Mouse (Mus musculus) CD4-positive helper T cell, adult 2 months (primary cell): ENCODE results near the gene Papln.

Experiments used
- DNase-seq: peaks from one replicate; pipeline ENCODE4 v3.0.0-alpha.2; 2012; ENCODE audit warnings: low read depth, missing footprints, low spot score

Papln gene

DNA sequence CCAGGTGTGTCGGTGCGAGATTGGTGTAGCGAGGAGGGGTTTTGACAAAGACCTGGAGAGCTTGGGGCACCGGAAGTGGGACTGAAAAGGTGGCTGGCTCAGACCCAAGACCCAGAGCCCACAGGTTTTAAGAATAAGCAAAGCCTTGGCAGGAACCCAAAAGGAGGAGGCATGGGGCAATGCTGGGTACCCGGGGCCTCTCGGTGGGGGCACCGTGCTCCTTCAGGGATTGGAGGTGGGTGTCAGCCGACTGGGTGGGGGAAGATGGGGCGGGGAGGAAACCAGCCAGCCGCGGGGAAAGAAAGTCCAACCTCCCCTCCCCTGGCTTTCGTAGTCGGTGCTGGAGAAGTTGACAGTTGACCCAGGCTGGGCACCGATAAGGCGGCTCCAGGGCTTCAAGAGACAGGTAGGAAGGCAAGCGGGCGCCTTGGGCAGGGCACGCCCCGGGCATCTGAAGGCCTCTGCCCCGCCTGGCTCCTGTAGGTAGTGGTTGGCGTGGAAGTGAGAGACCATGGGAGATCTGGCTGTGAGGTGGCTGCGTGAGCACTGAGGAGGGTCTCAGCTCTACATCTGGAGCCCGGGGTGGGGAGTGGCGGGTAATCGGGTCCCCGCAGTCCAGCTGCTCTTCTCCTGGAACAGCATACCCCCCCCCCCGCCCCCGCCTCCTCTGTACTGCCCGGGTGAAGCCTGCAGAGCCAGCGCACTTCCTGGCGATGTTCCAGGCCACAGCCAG lies at the start of gene Papln:
Papln (plus strand) TSS at position 324 of the 733 bp plus-strand sequence.
- DNase-seq: peak; percentile 53

DNA sequence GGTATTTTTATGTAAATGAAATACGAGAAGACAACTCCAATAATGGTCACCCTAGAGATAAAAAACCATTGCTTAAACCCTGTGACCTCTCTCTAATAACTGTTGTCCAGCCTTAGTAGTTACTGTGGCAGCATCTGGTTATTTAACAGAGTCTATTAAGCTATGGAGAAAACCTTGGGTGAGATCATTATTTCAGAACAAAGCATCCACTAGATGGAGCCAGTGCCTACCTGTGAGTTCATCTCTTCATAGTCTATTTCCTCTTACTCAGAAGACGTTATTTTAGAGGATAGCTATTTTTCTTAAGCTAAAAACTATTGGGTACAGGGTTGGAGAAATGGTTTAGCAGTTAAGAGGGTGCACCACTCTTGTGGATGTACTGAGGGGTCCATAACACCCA lies 49.7 kb upstream of the Papln start:
- DNase-seq: peak; percentile 45

DNA sequence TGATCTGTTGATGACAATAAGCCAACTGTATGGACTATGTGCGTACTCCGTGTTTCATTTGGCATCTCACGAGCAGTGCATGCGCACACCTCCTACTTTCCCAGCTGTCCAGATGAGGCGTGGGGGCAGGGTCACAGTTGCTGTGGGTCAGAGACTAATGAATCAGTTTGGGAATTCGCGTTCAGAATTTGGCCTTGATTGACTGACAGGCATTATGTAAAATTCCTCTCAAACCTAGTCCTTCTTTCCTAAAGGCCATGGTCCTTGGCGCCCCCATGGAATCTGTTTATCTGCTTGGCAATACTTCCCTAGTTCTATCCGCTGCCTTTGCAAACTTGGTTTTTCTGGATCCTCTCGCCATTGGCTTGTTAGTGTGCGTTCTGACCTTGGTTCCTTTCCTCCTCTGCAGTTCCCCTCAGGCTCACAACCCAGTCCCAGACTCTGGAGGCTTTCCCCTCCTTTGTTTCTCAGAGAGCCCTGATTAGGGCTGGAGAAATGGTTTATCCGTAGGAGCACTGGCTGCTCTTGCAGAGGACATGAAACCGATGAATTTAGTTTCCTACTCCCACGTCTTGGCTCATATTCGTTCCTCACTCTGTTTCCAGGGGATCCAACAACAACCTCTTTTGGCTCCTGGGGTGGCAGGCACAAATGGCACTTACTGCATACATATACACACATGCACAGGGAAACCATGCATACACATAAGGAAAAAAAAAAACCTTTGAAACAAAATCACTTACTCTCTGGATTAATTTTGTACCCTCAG lies 46.8 kb upstream of the Papln start:
- DNase-seq: no peak

DNA sequence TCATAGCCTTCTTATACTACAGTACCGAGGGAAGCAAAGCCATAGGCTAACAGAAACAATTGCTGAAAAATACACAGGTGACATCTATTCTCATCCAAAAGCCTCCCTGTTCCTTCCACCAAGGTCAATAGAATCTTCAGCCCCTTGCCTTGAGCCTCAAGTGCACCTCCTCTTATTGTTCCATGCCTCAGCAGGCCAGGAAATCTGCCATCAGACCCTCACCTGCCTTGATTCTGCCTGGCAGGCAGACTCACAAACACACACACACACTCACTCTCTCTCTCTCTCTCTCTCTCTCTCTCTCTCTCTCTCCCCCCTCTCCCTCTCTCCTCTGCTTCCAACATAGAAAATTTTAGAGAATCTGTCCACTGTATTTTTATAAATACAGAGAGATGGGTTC lies 44.0 kb upstream of the Papln start:
- no peak for DNase-seq

DNA sequence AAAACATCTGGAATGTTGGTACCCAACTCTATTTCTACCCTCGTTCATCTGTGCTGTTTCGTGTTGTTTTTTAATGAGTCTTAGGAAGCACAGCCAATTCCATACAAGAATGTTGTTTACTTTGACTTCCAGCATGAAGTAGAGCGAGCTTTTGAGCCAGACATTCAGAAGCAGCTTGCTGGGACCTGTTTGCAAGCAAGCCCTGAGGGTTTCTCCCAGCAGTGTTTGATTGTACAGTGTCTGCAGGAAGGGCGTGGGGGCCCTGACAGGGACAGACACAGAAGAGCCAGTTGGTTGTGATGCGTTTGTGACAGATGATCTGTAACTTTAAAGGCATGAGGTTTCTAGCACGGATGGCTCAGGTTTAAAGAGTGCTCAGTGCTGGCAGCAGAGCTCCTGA lies 42.2 kb upstream of the Papln start:
- no peak for DNase-seq

DNA sequence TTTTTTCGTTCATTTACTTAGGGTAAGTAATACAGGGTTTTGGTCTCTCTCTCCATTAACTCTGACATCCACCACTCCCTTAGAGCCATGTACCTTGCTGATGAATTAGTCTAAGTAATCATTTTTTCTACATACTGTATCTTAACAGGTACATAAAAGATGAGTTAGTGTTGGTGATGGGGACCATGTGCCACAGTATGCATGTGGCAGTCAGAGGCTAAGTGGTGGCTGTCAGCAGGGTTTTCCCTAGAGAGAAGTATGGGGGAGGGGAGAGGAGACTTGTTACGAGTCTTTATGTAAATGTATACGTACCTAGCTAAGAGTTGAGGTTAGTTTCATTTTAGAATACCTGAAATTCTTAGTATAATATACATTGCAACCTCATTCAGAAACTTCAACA lies 40.4 kb upstream of the Papln start:
- DNase-seq: no peak

DNA sequence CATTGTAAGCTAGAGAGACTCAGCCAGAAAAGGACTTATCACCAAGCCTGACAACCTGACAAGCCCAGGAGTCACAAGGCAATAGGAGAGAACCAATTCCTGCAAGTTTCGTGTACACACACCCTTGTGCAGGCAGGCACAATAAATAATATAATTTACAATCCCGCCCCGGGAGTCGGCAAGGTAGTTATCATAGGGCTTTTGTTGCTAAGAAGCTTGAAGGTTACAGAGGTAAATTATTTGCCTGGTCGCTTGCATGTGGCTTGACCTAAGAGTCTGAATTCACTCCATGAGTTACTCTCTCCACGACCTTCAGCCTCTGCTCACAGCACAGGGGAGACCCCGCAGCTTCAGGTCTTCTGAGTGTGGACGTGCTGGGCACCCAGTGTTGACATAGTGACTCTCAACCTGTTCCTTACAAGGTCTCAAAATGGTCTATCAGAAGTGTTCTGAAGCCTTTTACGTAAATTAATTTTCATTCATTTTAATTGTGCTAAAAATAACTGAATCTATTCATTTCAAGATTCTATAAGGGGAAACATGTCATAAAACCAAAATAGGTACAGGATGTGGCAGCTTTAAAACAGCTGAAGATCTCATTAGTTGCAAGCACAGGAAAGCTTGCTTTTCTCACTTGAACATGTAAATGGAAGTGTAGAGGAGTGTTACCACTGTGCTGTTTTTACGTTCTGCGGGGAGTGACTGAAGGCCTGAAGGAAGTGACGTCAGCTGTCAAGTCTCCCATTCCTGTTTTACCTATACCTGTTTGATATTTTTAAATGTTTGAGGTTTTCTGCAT lies 36.7 kb upstream of the Papln start:
- no peak for DNase-seq

DNA sequence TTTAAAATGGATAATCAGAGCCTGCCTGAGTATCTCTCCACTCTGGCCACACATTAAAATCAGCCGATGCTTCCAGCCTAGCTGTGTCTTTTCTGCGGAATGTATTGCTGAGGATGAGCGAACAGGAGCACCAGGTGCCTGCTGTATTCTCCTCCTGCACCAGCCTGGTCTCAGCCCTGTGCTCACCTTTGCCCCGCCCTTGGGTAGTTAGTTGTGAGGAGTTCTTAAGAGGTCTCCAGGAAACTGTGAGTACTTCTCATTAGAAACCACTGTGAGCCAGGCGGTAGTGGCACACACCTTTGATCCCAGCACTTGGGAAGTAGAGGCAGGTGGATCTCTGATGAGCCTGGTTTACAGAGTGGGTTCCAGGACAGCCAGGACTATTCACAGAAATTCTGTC lies 31.2 kb upstream of the Papln start:
- no peak for DNase-seq

DNA sequence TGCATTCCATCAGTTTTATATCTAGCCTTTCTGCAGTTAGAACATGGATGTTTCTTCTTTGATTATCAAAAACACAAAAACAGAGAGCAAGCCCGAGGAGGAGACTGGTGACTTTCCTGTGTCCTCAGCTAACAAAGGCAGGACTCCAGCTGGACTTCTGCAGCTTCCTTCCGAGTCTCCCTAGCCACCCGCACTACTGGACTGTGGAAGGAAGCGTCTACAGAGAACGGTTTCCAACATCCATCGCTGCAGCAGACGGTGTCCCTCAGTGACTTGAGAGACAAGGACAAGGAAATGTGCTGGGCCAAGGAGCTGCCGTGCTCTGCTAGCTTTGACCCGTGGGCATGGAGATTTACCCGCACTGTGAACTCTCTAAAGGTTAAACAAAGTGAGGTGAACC lies 29.4 kb upstream of the Papln start:
- DNase-seq: no peak

DNA sequence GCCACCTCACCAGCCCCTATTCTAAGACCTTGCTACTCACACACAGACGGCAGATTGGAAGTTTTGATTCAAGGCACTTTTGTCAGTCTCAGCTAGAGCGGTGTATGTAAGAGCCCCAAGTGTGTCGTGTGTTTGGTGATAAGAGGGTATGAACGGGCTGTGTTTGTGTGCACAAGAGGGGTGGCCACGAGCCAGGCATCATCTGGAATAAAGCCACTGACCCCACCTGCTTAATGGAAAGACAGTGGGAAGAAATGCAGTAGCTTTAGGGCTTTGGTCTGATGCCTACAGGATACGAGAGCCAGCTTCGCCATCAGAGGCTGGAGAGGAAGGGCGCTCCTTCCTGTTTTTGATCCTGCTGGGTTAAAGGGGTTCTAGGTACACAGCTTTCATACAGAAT lies 27.2 kb upstream of the Papln start:
- no peak for DNase-seq

DNA sequence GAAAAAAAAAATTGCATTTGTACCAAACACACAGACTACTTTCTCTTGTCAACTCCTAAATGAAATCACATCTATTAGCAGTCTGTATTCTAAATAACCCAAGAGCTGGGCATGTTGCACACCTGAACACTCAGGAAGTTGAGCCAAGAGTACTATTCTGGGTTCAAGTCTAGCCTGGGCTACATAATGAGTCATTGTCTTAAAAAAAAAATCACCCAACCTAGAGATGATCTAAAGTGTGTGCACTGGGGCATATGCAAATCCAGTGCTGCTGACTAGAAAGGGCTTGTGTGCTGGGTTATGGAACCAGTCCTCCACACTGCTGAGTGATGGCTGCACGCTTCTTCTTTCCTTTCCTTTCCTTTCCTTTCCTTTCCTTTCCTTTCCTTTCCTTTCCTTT lies 24.8 kb upstream of the Papln start:
- DNase-seq: no peak

DNA sequence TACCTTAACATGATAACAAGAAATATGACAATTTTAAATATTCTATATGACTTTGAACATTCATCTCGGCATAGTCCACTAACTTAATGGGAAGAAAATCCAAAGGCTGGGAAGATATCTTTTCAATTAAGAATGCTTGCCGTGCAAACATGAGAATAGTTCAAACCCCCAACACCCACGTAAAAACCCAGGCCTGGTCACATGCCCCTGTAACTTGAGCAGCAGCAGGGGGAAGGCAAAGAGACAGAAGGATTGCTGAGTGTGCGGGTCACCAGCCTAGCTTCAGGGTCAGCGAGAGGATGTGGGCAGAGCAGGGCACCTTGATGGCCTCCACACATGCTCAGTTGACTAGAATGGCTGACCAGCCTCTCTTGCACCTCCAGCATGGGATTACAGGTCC lies 21.7 kb upstream of the Papln start:
- DNase-seq: no peak

DNA sequence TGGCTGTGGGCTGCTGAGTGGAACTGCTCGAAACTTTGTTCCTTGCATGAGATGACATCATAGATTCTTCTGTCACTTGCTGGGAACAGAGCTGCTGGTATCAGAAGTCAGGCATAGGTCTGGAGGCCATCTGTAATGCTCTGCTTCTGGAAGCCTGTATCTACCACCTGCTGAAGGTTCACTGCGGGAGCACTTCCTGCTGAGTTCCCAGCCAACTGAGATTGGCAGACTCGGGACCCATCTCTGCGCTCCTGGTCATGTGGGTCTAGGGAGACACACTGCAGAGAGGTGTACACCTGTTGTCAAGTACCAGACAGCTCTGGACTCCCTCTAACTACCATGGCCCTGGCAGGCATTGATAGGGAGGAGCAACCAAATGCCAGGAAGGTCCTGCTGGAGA lies 20.6 kb upstream of the Papln start:
- no peak for DNase-seq

DNA sequence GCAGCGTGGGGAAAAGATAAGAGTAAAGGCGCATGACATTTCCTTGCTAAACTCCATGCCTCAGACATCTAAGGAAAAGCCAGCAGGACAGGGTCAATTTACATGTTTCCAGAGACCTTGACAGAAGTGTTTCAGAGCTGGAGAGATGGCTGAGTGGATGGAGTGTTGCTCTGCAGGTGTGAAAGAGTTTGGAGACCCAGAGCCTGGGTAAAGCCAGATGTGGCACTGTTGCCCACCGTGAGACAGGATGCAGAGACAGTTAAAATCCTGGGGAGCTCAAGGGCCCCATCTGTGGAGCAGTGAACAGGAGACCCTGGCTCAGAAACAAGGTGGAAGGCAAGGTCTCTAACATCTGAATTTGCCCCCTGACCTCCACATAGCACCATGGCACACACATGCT lies 19.7 kb upstream of the Papln start:
- DNase-seq: no peak

DNA sequence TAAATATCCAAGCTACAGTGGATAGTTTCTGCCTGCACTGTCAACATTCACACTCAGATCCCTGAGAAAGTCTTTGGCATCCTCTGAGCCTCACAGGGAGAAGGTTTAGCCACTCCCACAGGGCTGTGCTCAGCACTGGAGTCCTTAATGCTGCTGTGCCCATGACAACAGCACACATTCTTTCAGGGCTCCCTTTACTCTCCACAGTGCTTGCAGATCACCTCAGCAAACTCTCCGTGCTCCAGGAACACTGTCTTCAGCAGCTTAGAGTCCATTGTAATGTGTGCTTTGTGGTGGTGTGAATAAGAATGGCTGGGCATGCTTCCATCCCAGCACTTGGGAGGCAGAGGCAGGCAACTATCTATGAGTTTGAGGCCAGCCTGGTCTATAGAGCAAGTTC lies 14.2 kb upstream of the Papln start:
- no peak for DNase-seq

DNA sequence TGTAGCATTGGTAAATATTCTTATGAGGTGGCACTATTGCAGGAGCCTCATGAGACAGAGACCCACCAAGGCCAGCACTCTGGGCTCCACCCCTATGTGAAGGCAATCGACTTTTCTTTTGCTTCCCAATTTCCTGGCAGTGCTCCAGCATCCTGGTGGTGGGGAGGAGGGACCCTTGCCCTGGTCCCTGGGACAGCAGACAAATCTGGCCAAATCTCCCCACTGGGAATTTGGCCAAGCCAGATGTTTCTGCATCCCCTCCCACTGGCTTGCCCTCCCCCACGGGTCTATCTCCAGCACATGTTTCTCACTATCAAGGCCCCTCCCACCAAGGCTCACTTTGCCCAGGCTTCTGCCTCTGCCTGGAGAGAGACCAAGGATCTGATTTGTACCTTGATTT lies 10.9 kb upstream of the Papln start:
- DNase-seq: no peak

DNA sequence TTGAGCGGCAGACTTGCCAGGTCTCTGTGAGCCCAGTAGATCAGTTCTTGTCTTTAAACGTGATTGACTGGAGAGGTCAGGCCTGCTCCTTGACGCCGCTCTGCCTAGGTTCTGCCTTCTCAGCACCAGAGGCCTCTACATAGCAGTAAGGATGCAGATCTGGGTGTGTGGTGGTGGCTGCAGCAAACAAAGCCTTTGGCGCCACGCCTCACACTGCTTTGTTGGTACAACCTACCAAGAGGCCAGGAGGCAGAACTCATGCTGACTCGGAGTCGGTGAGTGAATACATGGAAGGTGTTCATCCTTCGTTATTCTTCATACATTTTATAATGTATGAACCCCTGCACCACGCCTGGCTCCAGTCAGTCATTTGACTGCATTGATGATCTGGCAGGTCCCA lies 4.7 kb upstream of the Papln start:
- DNase-seq: no peak

DNA sequence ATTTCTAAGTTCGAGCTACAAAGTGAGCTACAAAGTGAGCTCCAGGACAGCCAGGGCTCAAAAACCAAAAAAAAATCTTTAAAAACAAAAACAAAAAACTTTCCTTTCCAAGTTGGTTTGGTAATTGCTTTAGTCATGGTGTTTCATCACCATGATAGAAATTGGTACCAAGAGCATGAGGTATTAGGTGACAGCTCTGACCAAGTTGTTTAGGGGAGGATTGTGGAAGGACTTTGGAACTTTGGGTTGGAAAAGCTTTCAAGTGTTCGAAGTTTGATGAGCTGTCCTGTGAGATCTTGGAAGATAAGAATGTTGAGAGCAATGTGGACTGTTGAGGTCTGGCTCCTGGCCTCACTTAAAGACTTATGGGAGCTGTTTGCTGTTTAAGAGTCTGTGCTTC lies 3.2 kb upstream of the Papln start:
- DNase-seq: no peak

DNA sequence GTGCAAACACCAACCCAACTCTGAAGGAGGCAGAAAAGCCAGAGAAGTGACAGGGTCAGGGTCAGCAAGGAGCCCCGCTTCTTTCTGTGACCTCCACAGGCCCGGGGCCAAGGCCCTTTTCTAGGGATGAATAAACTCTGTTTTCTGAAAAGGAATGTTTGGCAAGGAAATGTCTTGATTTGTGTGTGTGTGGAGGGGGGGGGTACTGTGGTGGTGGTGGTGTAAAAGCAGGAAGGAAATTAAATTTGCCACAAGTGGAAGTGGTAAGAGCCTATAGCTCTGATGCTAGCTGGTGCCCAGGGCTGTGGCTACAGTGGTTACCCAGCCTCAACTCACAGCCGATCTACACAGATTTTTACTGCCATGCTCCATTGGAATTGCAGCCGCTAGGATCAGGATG lies 728 bp upstream of the Papln start:
- peak; percentile 55 for DNase-seq

DNA sequence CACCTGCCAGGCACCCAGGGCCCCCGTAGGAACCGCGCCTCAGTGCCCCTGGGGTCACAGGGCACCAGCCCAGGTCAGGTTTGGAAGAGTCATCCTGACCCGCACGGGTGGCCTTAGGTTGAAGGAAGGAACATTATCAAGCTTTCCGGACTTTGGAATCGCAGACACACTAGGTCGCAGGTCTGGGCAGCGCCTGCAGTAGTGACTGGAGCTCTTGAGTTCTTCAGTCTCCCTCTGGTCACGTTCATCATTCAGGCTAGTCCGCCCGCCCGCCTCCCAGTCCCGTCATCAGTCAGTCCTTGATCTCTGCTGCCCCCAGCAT lies 571 bp downstream of the Papln start:
- DNase-seq: no peak

DNA sequence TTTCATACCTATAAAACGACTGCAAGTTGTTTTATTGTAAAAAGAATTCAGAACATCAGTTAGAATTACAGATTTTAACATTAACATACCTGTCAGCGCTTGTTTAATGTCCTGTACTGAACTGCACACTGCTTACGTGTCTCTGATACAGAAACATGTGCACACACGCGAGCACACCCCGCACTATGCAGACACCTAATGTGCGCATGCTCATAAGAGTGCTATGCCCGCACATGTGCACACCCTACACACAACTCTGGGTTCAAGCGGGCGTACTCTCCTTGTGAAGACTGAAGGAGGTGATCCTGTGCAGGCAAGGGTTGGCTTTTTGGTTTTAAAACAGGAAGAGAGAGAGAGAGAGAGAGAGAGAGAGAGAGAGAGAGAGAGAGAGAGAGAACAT lies 1.1 kb downstream of the Papln start:
- DNase-seq: no peak

DNA sequence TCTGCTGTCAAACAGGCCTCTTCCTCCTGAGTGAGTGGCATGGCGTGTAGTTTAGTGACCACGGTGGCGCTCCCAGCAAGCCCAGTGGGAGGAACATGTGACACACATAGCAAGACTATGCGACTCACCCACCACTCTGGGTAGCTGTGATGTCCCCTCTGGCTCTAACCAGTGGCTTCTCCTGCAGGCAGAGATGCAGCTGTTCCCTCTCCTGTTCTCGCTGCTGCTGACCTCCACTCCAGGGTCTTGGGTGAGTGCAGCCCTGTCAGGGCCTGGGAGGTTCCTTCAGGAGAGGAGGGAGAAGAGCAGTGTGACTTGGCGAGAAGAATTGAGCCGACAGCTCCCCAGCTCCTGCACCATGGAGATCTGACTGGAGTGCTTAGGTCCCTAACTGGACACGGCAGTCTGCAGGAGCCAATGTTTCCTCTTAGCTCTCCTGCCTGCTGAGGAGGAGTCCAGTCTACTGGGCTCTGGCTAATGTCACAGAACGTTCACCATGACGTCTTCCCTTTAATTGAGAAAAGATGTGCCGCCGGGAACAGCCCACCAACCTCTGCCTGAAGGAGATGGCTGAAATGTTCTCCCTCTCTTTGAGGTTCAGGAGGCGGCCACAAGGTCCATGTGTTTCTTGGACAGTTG lies 2.6 kb downstream of the Papln start:
- DNase-seq: no peak
